Mouse (Mus musculus): ENCODE data around the gene Slc16a5.
"Not testable (repeated sequence)": the region's sequence is repeated elsewhere in the genome, so short reads cannot be mapped to it uniquely, and the experiment has no call there.

Slc16a5 gene

DNA sequence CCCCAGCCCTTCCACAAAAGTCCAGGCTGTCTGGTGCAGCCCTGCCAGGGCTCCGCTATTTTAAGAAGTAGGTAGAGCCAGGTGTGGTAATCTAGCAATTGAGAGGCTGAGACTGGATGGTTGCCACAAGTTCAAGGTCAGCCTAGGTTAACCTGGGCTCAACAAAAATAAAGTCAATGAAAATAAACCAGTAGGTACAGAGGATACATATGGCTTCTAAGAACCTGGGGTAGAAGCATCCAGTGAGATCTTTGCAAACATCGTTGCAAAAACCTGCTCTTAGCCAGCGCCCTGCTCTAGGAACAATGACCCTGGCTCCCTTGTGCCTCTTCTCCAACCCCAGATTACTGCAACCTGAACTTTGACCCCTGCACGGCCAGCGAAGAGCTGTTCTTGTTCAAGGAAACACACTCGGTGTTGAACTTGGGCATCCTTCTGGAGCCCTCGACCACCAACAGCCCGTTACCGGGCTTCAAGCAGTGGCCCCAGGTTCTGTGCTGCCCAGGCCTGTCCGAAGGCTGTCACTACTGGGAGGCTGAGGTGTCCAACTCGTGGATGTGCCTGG is 14.9 kb upstream of the Slc16a5 start:
- no peak for DNase-seq (ENCODE audit: low spot score in 2 of 2)

DNA sequence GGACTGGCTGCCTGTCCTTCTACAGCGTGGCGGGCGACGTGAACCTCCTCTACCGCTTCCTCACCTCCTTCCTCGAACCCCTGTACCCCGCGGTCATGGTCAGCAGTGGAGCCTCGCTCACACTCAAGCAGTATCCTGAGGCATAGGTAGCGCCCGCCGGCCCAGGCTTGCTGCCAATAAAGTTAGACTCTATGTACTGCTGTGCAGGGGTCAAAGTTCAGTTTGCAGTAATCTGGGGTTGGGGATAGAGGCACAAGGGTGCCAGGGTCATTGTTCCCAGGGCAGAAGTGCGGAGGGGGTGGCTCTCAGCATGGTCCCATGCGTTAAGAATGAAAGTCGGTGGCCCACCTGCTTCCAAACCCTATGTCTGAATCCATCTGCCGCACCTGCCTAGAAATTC is 14.2 kb upstream of the Slc16a5 start:
- no peak for DNase-seq (ENCODE audit: low spot score in 2 of 2)

DNA sequence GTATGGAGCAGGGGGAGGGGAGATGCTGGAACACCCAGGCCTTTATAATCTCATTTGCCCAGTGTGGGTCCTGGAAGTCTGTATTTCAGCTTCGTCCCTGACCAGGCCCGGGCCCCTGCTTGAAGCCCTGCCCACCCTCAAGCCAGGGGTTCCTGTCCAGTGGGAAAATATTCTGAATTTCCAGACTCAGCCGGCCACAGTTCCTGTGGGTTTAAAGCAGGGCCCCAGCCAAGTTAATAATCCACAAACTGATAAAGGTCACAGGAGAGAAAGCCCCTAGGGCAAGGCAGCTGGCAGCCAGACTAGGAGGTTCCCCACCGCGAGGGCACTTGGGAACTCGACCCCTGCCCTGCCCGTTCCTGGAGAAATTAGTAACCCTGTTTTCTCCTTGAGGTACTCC is 13.3 kb upstream of the Slc16a5 start:
- no peak for DNase-seq (ENCODE audit: low spot score in 2 of 2)

DNA sequence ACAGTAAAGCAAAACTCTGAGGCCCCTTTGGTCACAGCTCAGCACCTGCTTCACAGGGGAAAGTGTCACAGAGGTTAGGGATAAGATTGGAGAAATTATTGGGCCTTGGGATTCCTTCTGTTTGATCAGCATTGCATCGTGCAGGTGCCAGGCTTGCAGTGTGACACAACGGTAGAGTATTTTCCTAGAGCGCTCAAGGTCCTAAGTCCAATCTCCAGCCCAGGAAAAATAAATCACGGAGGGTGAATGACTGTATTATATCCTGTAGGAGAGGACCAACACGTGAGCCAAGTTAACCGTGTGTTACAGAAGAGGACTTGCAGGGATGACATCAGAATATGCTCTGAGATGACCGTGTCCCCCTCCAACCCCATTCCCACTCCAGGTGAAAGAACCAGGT is 12.1 kb upstream of the Slc16a5 start:
- DNase-seq (ENCODE audit: low spot score in 2 of 2), result no peak

DNA sequence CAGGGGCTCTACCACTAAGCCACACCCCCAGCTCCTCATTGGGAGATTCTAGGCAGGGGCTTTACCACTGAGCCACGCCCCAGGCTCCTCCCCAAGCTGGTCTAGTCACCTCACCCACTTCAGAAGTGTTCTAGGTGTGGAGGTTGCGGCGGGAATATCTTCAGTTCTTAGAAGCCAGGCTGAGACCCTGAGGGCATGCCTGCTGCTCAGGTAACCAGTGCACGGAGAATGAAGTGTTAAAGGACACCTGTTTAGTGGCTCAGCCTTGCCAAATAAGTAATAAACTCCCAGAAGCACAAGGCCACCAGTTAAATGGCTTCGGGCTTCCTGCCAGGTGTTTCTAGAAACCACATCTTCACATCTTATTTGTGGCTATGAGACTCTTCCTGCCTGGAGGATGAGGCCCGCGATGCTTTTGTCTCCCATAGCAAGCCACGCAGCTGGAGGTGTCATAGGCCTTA is 10.5 kb upstream of the Slc16a5 start:
- DNase-seq (ENCODE audit: low spot score in 2 of 2), result no peak

DNA sequence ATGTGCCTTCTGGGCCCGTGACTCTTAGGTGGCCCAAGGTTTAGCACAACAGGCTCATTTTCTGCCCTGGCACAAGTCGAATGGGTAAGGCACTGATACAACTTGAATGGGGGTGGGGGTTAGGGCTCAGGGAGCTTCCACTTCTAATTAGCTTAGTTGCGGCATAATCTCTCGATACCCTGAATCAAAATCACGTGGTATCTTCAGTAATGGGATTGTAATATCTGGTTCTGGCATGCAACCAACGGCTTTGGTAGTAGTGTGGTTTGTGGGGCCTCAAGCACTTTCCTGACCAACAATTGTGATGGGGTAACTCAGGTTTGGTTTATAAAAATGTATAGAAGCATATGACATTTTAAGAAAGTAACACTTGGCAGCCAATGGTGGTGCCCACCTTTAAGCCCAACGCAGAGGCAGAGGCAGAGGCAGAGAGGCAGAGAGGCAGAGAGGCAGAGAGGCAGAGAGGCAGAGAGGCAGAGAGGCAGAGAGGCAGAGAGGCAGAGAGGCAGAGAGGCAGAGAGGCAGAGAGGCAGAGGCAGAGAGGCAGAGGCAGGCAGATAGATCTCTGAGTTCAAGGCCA is 9.9 kb upstream of the Slc16a5 start:
- no peak for DNase-seq (ENCODE audit: low spot score in 2 of 2)

DNA sequence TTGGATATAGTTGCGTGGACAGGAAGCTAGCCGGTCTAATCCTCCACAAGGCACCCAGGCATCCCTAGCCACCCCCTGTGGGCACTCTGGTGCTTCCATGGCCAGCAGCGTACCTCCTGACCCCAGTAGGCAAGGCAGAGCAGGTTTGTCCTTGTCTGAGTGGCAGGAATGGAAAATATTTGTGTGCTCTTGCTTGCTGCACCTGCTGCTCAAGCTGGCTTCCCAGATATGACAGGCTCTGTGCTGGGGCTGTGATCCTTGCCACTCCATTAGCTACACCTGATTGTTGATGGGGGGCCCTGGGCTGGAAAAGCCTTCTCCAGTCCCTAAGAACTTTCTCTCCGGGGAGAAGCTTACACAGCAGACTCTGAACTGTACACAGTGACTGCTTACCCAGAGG is 9.0 kb upstream of the Slc16a5 start:
- DNase-seq (ENCODE audit: low spot score in 2 of 2), result no peak

DNA sequence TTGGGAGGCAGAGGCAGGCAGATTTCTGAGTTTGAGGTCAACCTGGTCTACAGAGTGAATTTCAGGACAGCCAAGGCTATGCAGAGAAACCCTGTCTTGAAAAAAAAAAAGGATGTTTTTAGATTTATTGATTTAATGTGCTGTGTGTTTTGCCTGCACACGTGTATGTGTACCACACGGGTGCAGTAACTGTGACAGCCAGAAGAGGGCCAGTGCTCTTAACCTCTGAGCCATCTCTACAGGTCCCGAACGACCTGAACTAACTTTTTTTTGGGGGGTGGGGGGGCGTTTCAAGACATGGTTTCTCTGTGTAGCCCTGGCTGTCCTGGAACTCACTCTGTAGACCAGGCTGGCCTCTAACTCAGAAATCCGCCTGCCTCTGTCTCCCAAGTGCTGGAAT is 7.5 kb upstream of the Slc16a5 start:
- DNase-seq (ENCODE audit: low spot score in 2 of 2), result not testable (repeated sequence)

DNA sequence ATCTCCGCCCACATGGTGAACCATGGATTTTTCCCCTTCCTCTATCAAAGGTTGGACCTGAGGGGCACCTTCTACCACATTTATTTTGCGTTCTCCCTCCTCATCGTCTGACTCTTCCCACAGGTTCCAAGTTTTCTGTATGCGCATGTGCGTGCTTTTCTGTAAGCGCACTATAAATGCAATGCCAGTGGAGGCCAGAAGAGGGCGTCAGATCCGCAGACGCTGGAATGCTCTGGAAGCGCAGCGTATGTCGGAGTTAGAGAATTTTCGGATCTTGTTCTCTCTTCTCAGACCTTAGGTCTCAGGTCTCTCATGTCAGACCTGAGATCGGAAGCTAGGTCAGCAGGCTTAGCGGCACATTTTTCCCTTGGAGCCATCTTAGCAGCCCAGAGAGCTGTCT is 6.7 kb upstream of the Slc16a5 start:
- DNase-seq (ENCODE audit: low spot score in 2 of 2), result no peak

DNA sequence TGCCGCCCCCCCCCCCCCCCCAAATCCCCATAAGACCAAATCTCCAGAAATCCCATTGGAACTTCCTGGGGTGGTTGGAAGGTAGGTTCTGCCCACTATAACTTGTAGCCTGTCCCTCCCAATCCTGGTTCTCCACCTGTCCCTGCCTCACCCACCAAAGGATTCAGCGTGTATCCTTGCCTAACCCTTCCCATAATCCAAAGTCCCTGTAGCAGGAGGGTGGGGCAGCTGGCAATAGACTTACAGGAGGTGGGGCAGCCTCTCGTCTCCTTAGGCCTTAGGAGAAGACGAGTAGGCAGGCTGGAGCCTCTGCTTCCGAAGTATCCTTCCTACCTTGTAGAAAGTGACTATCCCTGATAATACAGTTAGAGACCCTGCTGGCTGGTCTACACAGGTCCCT is 6.1 kb upstream of the Slc16a5 start:
- no peak for DNase-seq (ENCODE audit: low spot score in 2 of 2)

DNA sequence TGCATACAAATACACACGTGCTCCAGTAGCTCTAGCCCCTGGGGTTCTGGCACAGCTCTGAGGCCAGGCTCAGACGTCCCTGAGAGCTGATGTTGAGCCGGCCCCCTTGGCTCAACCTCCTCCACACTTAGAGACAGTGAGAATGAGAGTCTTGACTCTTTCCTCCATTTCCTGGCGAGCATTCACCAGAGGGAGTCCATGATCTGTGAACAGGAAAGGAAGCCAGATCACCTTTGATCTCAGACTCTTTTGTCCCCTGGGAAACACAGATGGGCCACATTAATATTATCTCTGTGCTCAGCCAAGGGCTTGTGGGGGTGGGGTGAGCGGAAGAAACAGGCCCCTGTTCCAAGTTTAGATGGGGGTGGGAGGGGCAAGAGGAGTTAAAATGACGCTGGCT is 4.9 kb upstream of the Slc16a5 start:
- no peak for DNase-seq (ENCODE audit: low spot score in 2 of 2)

DNA sequence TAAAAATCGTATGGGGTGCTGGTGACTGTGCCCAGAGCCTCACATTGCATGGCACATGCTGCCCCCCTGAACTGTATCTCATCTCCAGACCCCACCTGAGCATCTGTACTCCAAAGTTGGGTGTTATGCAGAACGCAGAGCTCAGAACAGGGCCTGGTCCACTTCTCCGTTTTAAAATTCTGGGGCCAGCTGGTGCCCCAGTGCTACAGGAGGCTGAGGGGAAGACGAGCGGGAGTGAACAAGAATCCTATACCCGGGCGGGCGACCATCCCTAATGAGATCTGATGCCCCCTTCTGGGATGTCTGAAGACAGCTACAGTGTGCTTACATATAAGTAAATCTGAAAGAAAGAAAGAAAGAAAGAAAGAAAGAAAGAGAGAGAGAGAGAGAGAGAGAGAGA is 1.3 kb upstream of the Slc16a5 start:
- no peak for DNase-seq (ENCODE audit: low spot score in 2 of 2)

DNA sequence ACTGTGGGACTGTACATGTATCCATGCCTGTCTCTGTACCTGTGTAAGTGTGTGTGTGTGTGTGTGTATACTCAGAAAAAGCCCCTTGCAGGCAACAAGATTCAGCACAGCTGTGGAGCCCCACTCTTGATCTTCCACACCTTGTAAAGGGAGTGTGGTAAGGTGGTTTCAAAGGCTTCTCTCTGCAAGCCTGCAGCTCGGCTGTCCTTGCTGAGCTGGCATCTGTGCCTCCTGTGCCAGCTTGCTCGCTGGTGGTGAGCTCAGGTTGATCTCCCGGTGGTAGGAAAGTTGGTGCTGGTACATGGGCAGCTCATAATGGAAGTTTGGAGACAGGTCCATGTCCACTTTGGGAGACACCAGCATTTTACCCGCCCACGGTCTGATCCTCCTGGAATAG is 430 bp upstream of the Slc16a5 start:
- DNase-seq (ENCODE audit: low spot score in 2 of 2), result no peak

DNA sequence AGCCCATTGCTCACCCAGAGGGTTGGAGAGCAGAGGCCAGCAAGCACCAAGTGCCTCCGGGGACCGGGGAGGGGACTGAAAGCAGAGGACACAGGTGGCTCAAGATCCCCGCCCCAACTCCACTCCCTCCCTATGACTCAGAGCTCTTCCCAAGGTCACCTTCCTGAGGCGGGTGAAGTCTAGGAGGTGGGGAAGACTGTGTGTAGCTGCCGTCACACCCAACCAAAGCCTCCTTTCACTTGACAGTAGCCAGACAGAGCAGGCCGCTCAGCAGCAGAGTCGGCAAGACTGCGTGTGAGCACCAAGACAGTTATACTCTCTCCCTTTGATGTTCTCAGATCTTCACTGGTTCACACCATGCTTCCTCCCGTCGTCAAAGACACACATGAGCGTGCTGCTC is 1.1 kb downstream of the Slc16a5 start:
- DNase-seq (ENCODE audit: low spot score in 2 of 2), result no peak

DNA sequence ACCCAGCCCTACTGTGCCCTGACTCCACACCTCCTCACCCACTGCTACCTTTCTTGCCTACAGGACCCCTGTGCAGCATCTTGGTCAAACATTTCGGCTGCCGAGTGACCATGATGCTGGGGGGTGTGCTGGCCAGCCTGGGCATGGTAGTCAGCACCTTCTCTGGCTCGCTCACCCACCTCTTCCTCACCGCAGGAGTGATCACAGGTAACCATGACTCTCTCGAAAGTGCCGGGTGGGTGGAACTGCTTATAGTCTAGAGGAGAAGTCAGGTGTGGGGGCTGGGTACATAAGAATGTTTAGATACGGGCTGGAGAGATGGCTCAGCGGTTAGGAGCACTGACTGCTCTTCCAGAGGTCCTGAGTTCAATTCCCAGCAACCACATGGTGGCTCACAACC is 2.6 kb downstream of the Slc16a5 start:
- no peak for DNase-seq (ENCODE audit: low spot score in 2 of 2)

DNA sequence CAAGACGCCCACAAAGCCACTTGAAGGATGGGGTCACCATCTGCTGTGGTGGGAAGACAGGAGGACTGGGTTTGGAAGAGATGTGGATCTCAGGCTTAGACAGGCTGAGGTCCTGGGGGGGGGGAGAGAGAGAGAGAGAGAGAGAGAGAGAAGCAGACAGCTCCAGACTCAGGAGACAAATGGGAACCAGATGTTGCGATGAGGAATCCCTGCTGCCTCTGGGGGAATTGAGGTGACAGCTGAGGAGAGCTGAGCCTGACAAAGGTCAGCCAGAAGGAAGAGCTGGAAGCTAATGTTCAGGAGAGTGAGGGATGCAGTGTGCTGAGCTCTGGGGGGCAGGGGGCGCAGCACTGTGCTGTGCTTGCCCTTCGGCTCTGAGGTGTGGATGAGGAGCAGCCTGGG is 4.9 kb downstream of the Slc16a5 start:
- DNase-seq (ENCODE audit: low spot score in 2 of 2), result no peak

DNA sequence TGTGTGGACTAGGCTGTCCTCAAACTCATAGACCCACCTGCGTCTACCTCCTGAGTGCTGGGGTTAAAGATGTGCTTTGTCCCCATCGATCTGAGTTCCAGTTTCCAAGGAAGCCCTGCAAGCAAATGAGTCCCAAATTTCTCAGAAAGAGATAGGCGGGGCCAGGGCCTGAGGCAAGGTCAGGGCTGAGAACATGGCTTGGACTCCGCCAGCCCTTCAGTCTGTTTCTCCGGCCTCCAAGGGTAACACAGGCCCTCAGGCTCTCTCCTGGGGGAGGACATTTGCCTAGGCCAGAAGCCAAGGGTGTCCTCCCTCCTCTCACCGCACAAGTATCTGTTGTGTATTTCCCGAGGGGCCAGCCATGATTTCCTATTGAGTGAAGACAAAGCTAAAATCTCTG is 9.9 kb downstream of the Slc16a5 start:
- DNase-seq (ENCODE audit: low spot score in 2 of 2), result no peak

DNA sequence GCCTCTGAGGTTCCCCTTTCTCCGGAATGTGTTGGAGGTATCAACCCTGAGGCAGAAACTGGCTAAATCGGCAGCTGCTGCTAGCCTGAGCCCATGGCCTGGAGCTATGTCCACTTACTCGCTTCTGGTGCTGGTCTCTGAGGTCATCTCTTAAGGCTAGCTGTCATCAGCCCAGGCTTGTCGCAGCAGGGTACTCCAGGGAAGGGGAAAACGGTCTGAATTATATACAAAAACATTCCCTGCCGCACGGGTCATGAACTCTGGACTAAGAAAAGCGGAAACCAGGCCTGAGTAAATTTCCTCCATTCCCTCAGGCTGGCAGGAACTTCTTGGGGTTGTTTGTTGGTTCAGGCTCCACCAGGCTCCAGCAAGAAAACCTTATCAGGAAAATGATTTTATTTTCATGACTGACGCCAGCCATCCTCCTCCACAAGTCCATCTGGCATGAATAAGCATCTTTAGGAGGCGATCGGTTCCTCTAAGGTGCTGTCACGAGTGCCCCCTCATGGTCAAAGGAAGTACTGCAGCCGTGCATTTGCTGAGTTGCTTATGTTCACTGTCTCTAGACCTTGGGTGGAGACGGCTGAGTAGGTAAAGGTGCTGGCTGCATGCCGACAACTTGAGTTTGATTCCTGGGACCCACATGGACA is 11.5 kb downstream of the Slc16a5 start:
- DNase-seq (ENCODE audit: low spot score in 2 of 2), result peak; percentile 91 to 93

DNA sequence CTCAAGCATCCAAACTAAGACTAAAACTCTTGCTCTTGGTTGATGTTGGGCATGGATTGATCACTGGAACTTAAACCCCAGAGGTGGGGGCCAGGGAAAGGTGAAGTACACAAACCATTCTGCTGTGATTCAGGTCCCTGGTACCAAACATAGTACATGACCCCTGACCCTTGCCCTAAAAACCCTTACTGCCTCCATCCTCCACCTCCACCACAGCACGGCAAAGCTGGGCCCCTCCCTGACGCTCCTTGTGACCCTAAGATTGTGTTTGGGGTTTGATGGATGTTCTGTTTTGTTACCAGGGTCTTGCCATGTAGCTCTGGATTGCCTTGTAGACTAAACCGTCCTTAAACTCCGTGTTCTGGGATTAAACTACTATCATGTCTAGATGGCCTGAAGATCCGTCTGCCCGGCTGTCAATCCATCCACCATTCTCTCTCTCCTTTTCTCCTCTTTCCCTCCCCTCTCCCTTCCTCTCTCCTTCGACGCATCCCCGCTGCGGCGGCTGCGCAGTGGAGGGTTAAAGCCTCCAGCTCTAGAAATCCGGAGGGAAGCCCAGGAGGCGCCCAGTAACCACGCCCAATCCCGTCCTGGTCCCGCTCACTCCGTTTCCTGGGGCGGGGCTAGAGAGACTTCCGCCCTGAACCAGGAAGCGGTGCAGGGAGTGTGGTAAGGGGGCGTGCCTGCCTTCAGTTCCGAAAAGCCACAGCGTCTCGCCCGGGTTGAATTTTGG is 12.9 kb downstream of the Slc16a5 start, which contains the start of gene Armc7:
Gene Armc7, plus strand, starts transcription at position 643 of the 733 bp plus-strand sequence.
- DNase-seq (ENCODE audit: low spot score in 2 of 2), result peak; percentile 95 to 97

DNA sequence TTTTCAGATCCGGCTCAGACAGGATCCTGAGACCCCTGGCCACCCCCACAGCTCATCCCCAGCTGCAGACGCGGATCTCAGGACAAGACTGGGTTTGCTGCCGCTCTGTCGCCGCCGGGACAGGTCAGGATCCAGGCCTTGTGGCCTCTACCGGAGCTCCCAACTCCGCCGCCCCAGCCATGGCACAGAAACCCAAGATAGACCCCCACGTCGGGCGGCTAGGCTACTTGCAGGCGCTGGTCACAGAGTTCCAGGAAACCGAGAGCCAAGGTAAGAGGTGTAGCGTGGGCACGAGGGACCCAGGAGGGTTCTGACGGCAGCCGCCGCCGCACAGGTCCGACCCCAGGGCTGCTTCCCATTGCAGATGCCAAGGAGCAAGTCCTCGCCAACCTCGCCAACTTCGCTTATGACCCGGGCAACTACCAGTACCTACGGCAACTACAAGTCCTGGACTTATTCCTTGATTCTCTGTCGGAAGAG is 13.5 kb downstream of the Slc16a5 start:
- no peak for DNase-seq (ENCODE audit: low spot score in 2 of 2)

DNA sequence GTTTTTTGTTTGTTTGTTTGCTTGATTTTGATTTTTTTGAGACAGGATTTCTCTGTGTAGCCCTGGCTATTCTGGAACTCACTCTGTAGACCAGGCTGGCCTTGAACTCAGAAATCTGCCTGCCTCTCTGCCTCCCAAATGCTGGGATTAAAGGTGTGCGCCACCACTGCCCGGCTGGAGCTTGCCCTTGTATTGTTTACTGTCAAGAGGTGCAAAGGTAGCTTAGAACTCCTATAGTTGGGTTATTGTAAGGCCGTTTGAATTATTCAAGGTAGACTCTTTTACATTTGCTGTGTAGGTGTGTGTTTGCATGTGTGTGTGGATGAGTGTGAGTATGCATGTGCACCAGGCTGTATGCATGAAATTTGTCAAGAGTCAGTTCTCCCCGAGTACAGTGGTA is 14.4 kb downstream of the Slc16a5 start:
- DNase-seq (ENCODE audit: low spot score in 2 of 2), result not testable (repeated sequence)

DNA sequence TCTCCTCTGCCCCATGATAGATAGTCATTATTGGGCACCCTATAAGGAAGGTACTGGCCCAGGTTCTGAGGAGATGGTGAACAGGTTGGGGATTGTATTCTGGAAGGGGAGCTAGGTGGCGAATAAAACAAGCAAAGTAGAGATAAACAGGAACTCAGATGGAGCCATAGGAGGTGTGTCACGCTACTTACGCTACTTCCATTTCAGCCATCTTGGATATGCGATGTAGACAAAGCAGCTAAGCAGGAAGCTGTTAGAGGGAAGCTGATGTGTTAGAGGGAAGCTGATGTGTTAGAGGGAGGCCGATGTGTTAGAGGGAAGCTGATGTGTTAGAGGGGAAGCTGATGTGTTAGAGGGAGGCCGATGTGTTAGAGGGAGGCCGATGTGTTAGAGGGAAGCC is 15.1 kb downstream of the Slc16a5 start:
- DNase-seq (ENCODE audit: low spot score in 2 of 2), result not testable (repeated sequence)

Measured in urinary bladder, postnatal 36 days (tissue).